Mouse (Mus musculus) MEL (cell line): ENCODE measurements at regions not wholly inside any gene's neighbourhood (a gene's known extent, or its start where the extent isn't known, plus 50 kb on each side); places are given as distances from the start of the nearest gene placed in this dataset.

Experiments
- DNase-seq: peaks from one replicate; pipeline ENCODE4 v3.0.0; 2011; ENCODE audit warnings: low read depth, low spot score
- H3K27ac ChIP-seq: 2 replicates; pipeline ENCODE4 v1.5.1; 2012; ENCODE audit warnings: low read depth, mild to moderate bottlenecking, control low read depth, low read length, moderate library complexity; ENCODE audit not compliant: control insufficient read depth
- H3K27me3 ChIP-seq, 2 experiments: fragments of 150-350 bp in 1 of 2; sonication (generic) in 1 of 2; 2 replicates each; pipeline ENCODE4 v1.6.1; 2012; ENCODE audit warnings: low read length in 2 of 2, mild to moderate bottlenecking in 2 of 2, improper control_type of control experiment in 1 of 2, moderate library complexity in 1 of 2; ENCODE audit not compliant: insufficient read depth in 2 of 2, control insufficient read depth in 1 of 2
- H3K36me3 ChIP-seq, 2 experiments: 2 replicates each; pipeline ENCODE4 v1.6.1; 2012 to 2014; ENCODE audit warnings: low read length in 2 of 2, improper control_type of control experiment in 1 of 2, inconsistent platforms in 1 of 2, mild to moderate bottlenecking in 1 of 2; ENCODE audit not compliant: insufficient read depth in 2 of 2, control insufficient read depth in 1 of 2
- H3K4me1 ChIP-seq, 2 experiments: fragments of 150-350 bp in 1 of 2; sonication (generic) in 1 of 2; 2 replicates each; pipeline ENCODE4 v1.6.1; 2012; ENCODE audit warnings: low read length in 2 of 2, improper control_type of control experiment in 1 of 2, mild to moderate bottlenecking in 1 of 2; ENCODE audit not compliant: insufficient read depth in 2 of 2, control insufficient read depth in 1 of 2
- H3K4me3 ChIP-seq, 2 experiments: fragments of 150-350 bp in 1 of 2; sonication (generic) in 1 of 2; 2 replicates each; pipeline ENCODE4 v1.5.1; 2012; ENCODE audit warnings: low read depth in 2 of 2, low read length in 2 of 2, mild to moderate bottlenecking in 2 of 2, moderate library complexity in 2 of 2, control low read depth in 1 of 2, improper control_type of control experiment in 1 of 2; ENCODE audit not compliant: control insufficient read depth in 1 of 2, insufficient read depth in 1 of 2
- H3K79me2 ChIP-seq: 2 replicates; pipeline ENCODE4 v1.6.1; 2012; ENCODE audit warnings: mild to moderate bottlenecking, low read length, moderate library complexity; ENCODE audit not compliant: control insufficient read depth, poor library complexity, insufficient read depth
- H3K9ac ChIP-seq: 2 replicates; pipeline ENCODE4 v1.6.1; 2012; ENCODE audit warnings: low read depth, mild to moderate bottlenecking, control low read depth, low read length, moderate library complexity; ENCODE audit not compliant: control insufficient read depth, poor library complexity, severe bottlenecking
- H3K9me3 ChIP-seq: fragments of 150-350 bp; sonication (generic); replicated peaks from 2 replicates; pipeline ENCODE4 v1.6.1; 2012; ENCODE audit warnings: mild to moderate bottlenecking, low read length, improper control_type of control experiment, moderate library complexity; ENCODE audit not compliant: insufficient read depth
- CTCF ChIP-seq, 3 experiments: IDR thresholded peaks in 2 of 3; conservative IDR thresholded peaks in 1 of 3; 2 replicates each; pipeline ENCODE4 v1.5.1; 2011 to 2012; ENCODE audit warnings: low read length in 3 of 3, low read depth in 2 of 3, mild to moderate bottlenecking in 2 of 3, improper control_type of control experiment in 1 of 3, inconsistent platforms in 1 of 3, mixed read lengths in 1 of 3, moderate library complexity in 1 of 3; ENCODE audit not compliant: control insufficient read depth in 1 of 3, insufficient read depth in 1 of 3, poor library complexity in 1 of 3, severe bottlenecking in 1 of 3
- NRF1 ChIP-seq: IDR thresholded peaks from 2 replicates; pipeline ENCODE4 v1.6.1; 2014; ENCODE audit warnings: low read depth, mild to moderate bottlenecking, inconsistent platforms, low read length, improper control_type of control experiment, moderate library complexity; ENCODE audit not compliant: poor library complexity, insufficient read depth, severe bottlenecking
- RAD21 ChIP-seq: IDR thresholded peaks from 2 replicates; pipeline ENCODE4 v1.6.1; 2011; ENCODE audit warnings: mild to moderate bottlenecking, low read depth, low read length, improper control_type of control experiment
- RCOR1 ChIP-seq: IDR thresholded peaks from 2 replicates; pipeline ENCODE4 v1.6.1; 2012; ENCODE audit warnings: low read depth, mild to moderate bottlenecking, inconsistent platforms, low read length, improper control_type of control experiment
- SMC3 ChIP-seq: IDR thresholded peaks from 2 replicates; pipeline ENCODE4 v1.6.1; 2011; ENCODE audit warnings: low read depth, low read length, improper control_type of control experiment
- TBP ChIP-seq: IDR thresholded peaks from 2 replicates; pipeline ENCODE4 v1.8.0; 2011; ENCODE audit warnings: low read depth, low read length, improper control_type of control experiment
- USF2 ChIP-seq, 2 experiments: IDR thresholded peaks; 2 replicates each; pipeline ENCODE4 v1.6.1; 2011 to 2012; ENCODE audit warnings: improper control_type of control experiment in 2 of 2, low read length in 2 of 2, borderline replicate concordance in 1 of 2, inconsistent platforms in 1 of 2, low read depth in 1 of 2, mild to moderate bottlenecking in 1 of 2; ENCODE audit not compliant: insufficient read depth in 1 of 2

- Histone ChIP-seq H3K27me3 (no peaks in the 10 kb centered on the region), H3K36me3 (no peaks in the 10 kb centered on the region), H3K9me3 (no peaks in the 10 kb centered on the region), H3K79me2 (no peaks in the 10 kb centered on the region), H3K4me1 (no peaks in the 10 kb centered on the region), H3K27ac (no peak overlapping the region), H3K9ac (no peak overlapping the region), H3K4me3 (no peak overlapping the region)
- TF ChIP-seq CTCF (IDR thresholded peaks at IDR 0.05 in 2 of 3, conservative IDR thresholded peaks at IDR 0.05 in 1 of 3; ENCODE audit: control insufficient read depth in 1 of 3, insufficient read depth in 1 of 3, low read depth in 2 of 3, low read length in 3 of 3, poor library complexity in 1 of 3, severe bottlenecking in 1 of 3) (peak in 1 of 3 experiments; percentile 26; a peak in 2 of 6 replicates), RCOR1 (no peak), RAD21 (peak; percentile 44), SMC3 (peak; percentile 31), USF2 (IDR thresholded peaks at IDR 0.05; ENCODE audit: borderline replicate concordance in 1 of 2, insufficient read depth in 1 of 2, low read depth in 1 of 2, low read length in 2 of 2) (no peak), TBP (no peak), NRF1 (no peak)
- no peak for DNase-seq
These were observed 78.5 kb upstream of the Zdhhc15 start for GRCm38 (mm10) chrX:104749356-104749755.
